Mouse (Mus musculus): ENCODE data around the gene Gfer. TPM values are rescaled to one million over a fixed set of nuclear protein-coding genes. Genes with fewer than 3 reads are reported as not detected.

Gfer gene
- polyA plus RNA-seq, 1 experiment from 2014 or later = 23.9 TPM

GRCm38 (mm10) chr17:24735446-24735845 is 39.5 kb upstream of the Gfer start:
- H3K27me3 ChIP-seq (ENCODE audit: control insufficient read depth, insufficient read depth, low read depth, low read length) = no peaks in the 10 kb centered on the region
- no peak overlapping the region for H3K9ac ChIP-seq (ENCODE audit: low read depth, low read length)
- peak overlapping the region; percentile 88 for H3K27ac ChIP-seq (ENCODE audit: low read length)
- ATAC-seq (ENCODE audit: low read depth) = no peak
- H3K36me3 ChIP-seq (ENCODE audit: control insufficient read depth, insufficient read depth) = peaks cover 3% of the 10 kb centered on the region
- H3K4me1 ChIP-seq (ENCODE audit: control insufficient read depth, low read depth, low read length) = peaks cover 29% of the 10 kb centered on the region
- H3K4me2 ChIP-seq (ENCODE audit: low read depth, low read length) = peak overlapping the region; percentile 66
- WGBS (ENCODE audit: insufficient replicate concordance) = 71% methylated on average over 7 of the region's 7 CpGs
- no peaks in the 10 kb centered on the region for H3K9me3 ChIP-seq (replicated peaks; ENCODE audit: control insufficient read depth, low read length)
- H3K4me3 ChIP-seq (ENCODE audit: low read depth, low read length) = no peak overlapping the region

DNA sequence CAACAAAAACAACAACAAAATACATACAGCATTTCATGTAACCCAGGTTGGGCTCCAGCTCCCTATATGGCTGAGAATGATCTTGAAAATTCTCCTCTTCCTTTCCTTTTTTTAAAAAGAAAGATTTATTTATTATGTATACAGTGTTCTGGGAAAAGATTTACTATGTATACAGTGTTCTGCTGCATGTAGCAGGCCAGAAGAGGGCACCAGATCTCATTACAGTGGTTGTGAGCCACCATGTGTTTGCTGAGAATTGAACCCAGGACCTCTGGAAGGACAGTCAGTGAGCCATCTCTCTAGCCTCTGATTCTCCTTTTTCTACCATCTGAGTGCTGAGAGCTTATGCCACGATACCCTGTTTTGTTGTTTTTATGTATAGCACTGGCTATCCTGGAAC is 38.6 kb upstream of the Gfer start:
- H3K27me3 ChIP-seq (ENCODE audit: control insufficient read depth, insufficient read depth, low read depth, low read length) = no peaks in the 10 kb centered on the region
- H3K4me3 ChIP-seq (ENCODE audit: low read depth, low read length) = no peak overlapping the region
- H3K27ac ChIP-seq (ENCODE audit: low read length) = no peak overlapping the region
- ATAC-seq (ENCODE audit: low read depth) = no peak
- no peak overlapping the region for H3K9ac ChIP-seq (ENCODE audit: low read depth, low read length)
- no peaks in the 10 kb centered on the region for H3K9me3 ChIP-seq (replicated peaks; ENCODE audit: control insufficient read depth, low read length)
- 48% methylated on average over 1 of the region's 1 CpGs for WGBS (ENCODE audit: insufficient replicate concordance)
- no peak overlapping the region for H3K4me2 ChIP-seq (ENCODE audit: low read depth, low read length)
- peaks cover 27% of the 10 kb centered on the region for H3K4me1 ChIP-seq (ENCODE audit: control insufficient read depth, low read depth, low read length)
- no peaks in the 10 kb centered on the region for H3K36me3 ChIP-seq (ENCODE audit: control insufficient read depth, insufficient read depth)

GRCm38 (mm10) chr17:24733434-24734050 is 37.6 kb upstream of the Gfer start:
- Histone ChIP-seq H3K9me3 (replicated peaks; ENCODE audit: control insufficient read depth, low read length) (no peaks in the 10 kb centered on the region), H3K4me2 (ENCODE audit: low read depth, low read length) (no peak overlapping the region), H3K4me1 (ENCODE audit: control insufficient read depth, low read depth, low read length) (peaks cover 24% of the 10 kb centered on the region), H3K27me3 (ENCODE audit: control insufficient read depth, insufficient read depth, low read depth, low read length) (no peaks in the 10 kb centered on the region), H3K27ac (ENCODE audit: low read length) (no peak overlapping the region), H3K9ac (ENCODE audit: low read depth, low read length) (no peak overlapping the region), H3K36me3 (ENCODE audit: control insufficient read depth, insufficient read depth) (no peaks in the 10 kb centered on the region), H3K4me3 (ENCODE audit: low read depth, low read length) (no peak overlapping the region)
- ATAC-seq (ENCODE audit: low read depth) = no peak
- WGBS (ENCODE audit: insufficient replicate concordance) = 77% methylated on average over 21 of the region's 21 CpGs

GRCm38 (mm10) chr17:24732233-24732935 is 36.4 kb upstream of the Gfer start:
- Histone ChIP-seq H3K4me1 (ENCODE audit: control insufficient read depth, low read depth, low read length) (peaks cover 16% of the 10 kb centered on the region), H3K27ac (ENCODE audit: low read length) (no peak overlapping the region), H3K4me3 (ENCODE audit: low read depth, low read length) (no peak overlapping the region), H3K27me3 (ENCODE audit: control insufficient read depth, insufficient read depth, low read depth, low read length) (no peaks in the 10 kb centered on the region; the same call in 1 of the 2 replicates), H3K36me3 (ENCODE audit: control insufficient read depth, insufficient read depth) (no peaks in the 10 kb centered on the region), H3K9me3 (replicated peaks; ENCODE audit: control insufficient read depth, low read length) (no peaks in the 10 kb centered on the region), H3K9ac (ENCODE audit: low read depth, low read length) (no peak overlapping the region), H3K4me2 (ENCODE audit: low read depth, low read length) (no peak overlapping the region)
- 66% methylated on average over 12 of the region's 12 CpGs for WGBS (ENCODE audit: insufficient replicate concordance)
- ATAC-seq (ENCODE audit: low read depth) = no peak

DNA sequence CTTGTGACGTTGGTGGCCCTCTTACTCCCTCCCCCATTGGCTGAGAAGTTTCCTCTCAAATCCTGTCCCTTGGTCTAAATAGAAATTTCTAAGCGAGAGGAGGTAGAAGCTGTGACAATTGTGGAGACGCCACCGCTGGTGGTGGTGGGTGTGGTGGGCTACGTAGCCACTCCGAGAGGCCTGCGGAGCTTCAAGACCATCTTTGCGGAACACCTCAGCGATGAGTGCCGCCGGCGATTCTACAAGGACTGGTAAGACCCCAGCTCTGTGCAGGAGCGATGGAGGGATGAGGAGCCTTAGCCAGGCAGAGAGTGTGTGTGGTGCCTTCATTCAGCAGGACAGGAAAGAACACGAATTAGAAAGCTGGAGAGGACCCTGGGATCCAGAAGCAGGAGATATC is 34.8 kb upstream of the Gfer start:
- no peak overlapping the region for H3K9ac ChIP-seq (ENCODE audit: low read depth, low read length)
- no peak overlapping the region for H3K27ac ChIP-seq (ENCODE audit: low read length)
- no peak for ATAC-seq (ENCODE audit: low read depth)
- no peaks in the 10 kb centered on the region; the same call in 1 of the 2 replicates for H3K27me3 ChIP-seq (ENCODE audit: control insufficient read depth, insufficient read depth, low read depth, low read length)
- 68% methylated on average over 14 of the region's 14 CpGs for WGBS (ENCODE audit: insufficient replicate concordance)
- H3K36me3 ChIP-seq (ENCODE audit: control insufficient read depth, insufficient read depth) = no peaks in the 10 kb centered on the region
- H3K4me2 ChIP-seq (ENCODE audit: low read depth, low read length) = no peak overlapping the region
- H3K4me1 ChIP-seq (ENCODE audit: control insufficient read depth, low read depth, low read length) = peaks cover 5% of the 10 kb centered on the region
- no peak overlapping the region for H3K4me3 ChIP-seq (ENCODE audit: low read depth, low read length)
- H3K9me3 ChIP-seq (replicated peaks; ENCODE audit: control insufficient read depth, low read length) = no peaks in the 10 kb centered on the region

DNA sequence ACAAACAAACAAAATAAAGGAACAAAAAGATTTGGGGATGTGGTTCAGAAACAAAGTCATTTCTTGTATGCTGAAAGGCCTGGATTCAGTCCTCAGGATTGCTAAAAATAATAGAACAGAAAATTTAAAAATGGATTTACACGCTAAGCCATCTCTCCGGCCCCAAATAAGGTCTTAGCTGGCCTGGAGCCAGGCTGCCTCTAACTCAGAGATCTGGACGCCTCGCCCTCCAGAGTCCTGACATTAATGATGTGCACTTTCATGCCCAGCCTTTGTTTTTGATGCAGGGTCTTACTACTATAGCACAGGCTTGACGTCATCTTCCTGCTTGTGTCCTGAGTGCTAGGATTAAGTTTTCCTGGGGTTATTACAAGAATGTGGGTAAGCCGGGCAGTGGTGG is 33.1 kb upstream of the Gfer start:
- no peaks in the 10 kb centered on the region for H3K9me3 ChIP-seq (replicated peaks; ENCODE audit: control insufficient read depth, low read length)
- no peak overlapping the region for H3K9ac ChIP-seq (ENCODE audit: low read depth, low read length)
- no peak overlapping the region for H3K27ac ChIP-seq (ENCODE audit: low read length)
- no peak overlapping the region for H3K4me3 ChIP-seq (ENCODE audit: low read depth, low read length)
- no peaks in the 10 kb centered on the region for H3K36me3 ChIP-seq (ENCODE audit: control insufficient read depth, insufficient read depth)
- H3K27me3 ChIP-seq (ENCODE audit: control insufficient read depth, insufficient read depth, low read depth, low read length) = no peaks in the 10 kb centered on the region; the same call in 1 of the 2 replicates
- no peak for ATAC-seq (ENCODE audit: low read depth)
- no peak overlapping the region for H3K4me2 ChIP-seq (ENCODE audit: low read depth, low read length)
- WGBS (ENCODE audit: insufficient replicate concordance) = 78% methylated on average over 6 of the region's 6 CpGs
- H3K4me1 ChIP-seq (ENCODE audit: control insufficient read depth, low read depth, low read length) = peaks cover 3% of the 10 kb centered on the region

DNA sequence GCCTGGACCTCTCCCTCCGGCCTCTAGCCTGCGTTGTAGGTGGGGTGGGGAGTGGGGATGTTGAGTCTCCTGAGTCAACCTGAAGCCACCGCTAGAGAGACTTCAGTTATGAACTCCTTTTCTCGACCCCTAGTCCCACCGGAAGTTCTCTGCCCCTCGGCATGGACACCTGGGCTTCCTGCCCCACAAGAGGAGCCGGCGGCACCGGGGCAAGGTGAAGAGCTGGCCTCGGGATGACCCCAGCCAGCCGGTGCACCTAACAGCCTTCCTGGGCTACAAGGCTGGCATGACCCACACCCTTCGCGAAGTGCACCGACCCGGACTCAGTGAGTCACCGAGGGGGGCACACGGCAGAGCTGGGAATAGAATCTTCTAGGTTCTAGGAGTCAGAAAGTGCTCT is 32.2 kb upstream of the Gfer start:
- WGBS (ENCODE audit: insufficient replicate concordance) = 57% methylated on average over 17 of the region's 17 CpGs

GRCm38 (mm10) chr17:24727618-24728017 is 31.7 kb upstream of the Gfer start, which contains the start of gene Rpl3l:
Gene Rpl3l, plus strand, starts transcription at chr17:24727820.
- no peak for ATAC-seq (ENCODE audit: low read depth)
- 62% methylated on average over 2 of the region's 2 CpGs for WGBS (ENCODE audit: insufficient replicate concordance)
- no peaks in the 10 kb centered on the region for H3K9me3 ChIP-seq (replicated peaks; ENCODE audit: control insufficient read depth, low read length)

More for the DNA sequence above, 32.2 kb upstream of the Gfer start:
- ATAC-seq (ENCODE audit: low read depth) = no peak
- Histone ChIP-seq H3K4me2 (ENCODE audit: low read depth, low read length) (no peak overlapping the region), H3K9me3 (replicated peaks; ENCODE audit: control insufficient read depth, low read length) (no peaks in the 10 kb centered on the region), H3K27ac (ENCODE audit: low read length) (no peak overlapping the region), H3K4me1 (ENCODE audit: control insufficient read depth, low read depth, low read length) (peaks cover 8% of the 10 kb centered on the region), H3K27me3 (ENCODE audit: control insufficient read depth, insufficient read depth, low read depth, low read length) (no peaks in the 10 kb centered on the region; the same call in 1 of the 2 replicates), H3K36me3 (ENCODE audit: control insufficient read depth, insufficient read depth) (no peaks in the 10 kb centered on the region), H3K4me3 (ENCODE audit: low read depth, low read length) (no peak overlapping the region), H3K9ac (ENCODE audit: low read depth, low read length) (no peak overlapping the region)

More at GRCm38 (mm10) chr17:24727618-24728017, 31.7 kb upstream of the Gfer start, which contains the start of gene Rpl3l:
- Histone ChIP-seq H3K27ac (ENCODE audit: low read length) (no peak within 1 kb of the TSS), H3K27me3 (ENCODE audit: control insufficient read depth, insufficient read depth, low read depth, low read length) (no peaks in the 10 kb centered on the region; the same call in 1 of the 2 replicates), H3K4me1 (ENCODE audit: control insufficient read depth, low read depth, low read length) (peaks cover 14% of the 10 kb centered on the region), H3K9ac (ENCODE audit: low read depth, low read length) (no peak within 1 kb of the TSS), H3K4me2 (ENCODE audit: low read depth, low read length) (no peak within 1 kb of the TSS), H3K4me3 (ENCODE audit: low read depth, low read length) (no peak within 1 kb of the TSS), H3K36me3 (ENCODE audit: control insufficient read depth, insufficient read depth) (no peaks in the 10 kb centered on the region; the same call in 1 of the 2 replicates)

All from liver, embryonic 16.5 days (tissue).